Comparison of ENCODE assay signal across 27 mouse cellular contexts in the genomic region with DNA sequence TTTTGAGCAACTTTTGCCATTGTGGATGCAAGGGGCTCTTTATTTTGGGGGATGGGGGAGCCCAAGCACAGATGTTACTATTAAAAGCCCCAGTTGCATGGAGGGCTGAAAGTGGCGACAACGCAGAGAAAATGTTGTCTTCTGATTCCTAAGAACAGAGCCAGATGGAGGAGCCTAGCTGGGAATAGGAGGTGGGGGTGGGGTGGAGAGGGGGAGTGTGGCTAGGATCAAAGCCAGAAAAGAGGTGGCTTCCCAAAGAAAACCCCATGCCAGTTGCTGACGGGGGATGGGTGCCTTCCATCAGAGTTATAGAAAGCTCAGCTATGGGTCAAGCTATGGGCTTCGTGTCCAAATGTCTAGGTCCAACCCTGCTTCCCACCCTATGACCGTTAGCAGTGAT.
DNase-seq lines count a peak whose midpoint lies in the region; ATAC-seq and TF ChIP-seq lines count a peak whose summit lies in the region.
"Had no signal": no experiment of that assay in that cellular context is flagged by ENCODE, and none has a peak within 500 bp of the region (broad histone marks: within the 10 kb centered on the region; RNA-seq: fewer than 3 reads in every experiment).

No protein-coding gene starts in this region.

- H3K9ac ChIP-seq in forebrain, embryonic 15.5 days (replicated peaks) = no peak overlapping the region
- no peak overlapping the region for H3K9ac ChIP-seq in forebrain, postnatal 0 days
- H3K9ac ChIP-seq in intestine, embryonic 14.5 days (ENCODE audit: low read length) = no peak overlapping the region
- H3K9ac ChIP-seq in intestine, postnatal 0 days (ENCODE audit: low read depth, low read length) = no peak overlapping the region
- H3K9ac ChIP-seq: embryonic facial prominence, embryonic 12.5 days; embryonic facial prominence, embryonic 15.5 days; heart, embryonic 12.5 days; heart, embryonic 15.5 days; hindbrain, embryonic 14.5 days; kidney, embryonic 15.5 days had no signal

- no peak overlapping the region for H3K4me2 ChIP-seq in forebrain, embryonic 15.5 days (replicated peaks)
- no peak overlapping the region for H3K4me2 ChIP-seq in forebrain, postnatal 0 days (ENCODE audit: low read depth)
- H3K4me2 ChIP-seq in intestine, embryonic 14.5 days (ENCODE audit: low read length) = no peak overlapping the region
- H3K4me2 ChIP-seq in intestine, postnatal 0 days (replicated peaks; ENCODE audit: low read depth) = no peak overlapping the region
- H3K4me2 ChIP-seq: embryonic facial prominence, embryonic 12.5 days; embryonic facial prominence, embryonic 15.5 days; heart, embryonic 12.5 days; heart, embryonic 15.5 days; hindbrain, embryonic 14.5 days; kidney, embryonic 15.5 days had no signal

- peak overlapping the region; percentile 7; the same call in 1 of the 2 replicates for H3K27ac ChIP-seq in forebrain, embryonic 15.5 days (replicated peaks)
- no peak overlapping the region for H3K27ac ChIP-seq in forebrain, postnatal 0 days (ENCODE audit: low read depth, low read length)
- no peak overlapping the region for H3K27ac ChIP-seq in intestine, embryonic 14.5 days (ENCODE audit: low read depth)
- no peak overlapping the region for H3K27ac ChIP-seq in intestine, postnatal 0 days (ENCODE audit: low read depth, low read length)
- H3K27ac ChIP-seq: embryonic facial prominence, embryonic 12.5 days; embryonic facial prominence, embryonic 15.5 days; heart, embryonic 15.5 days; hindbrain, embryonic 10.5 days; hindbrain, embryonic 14.5 days; hindbrain, postnatal 0 days; kidney, embryonic 15.5 days had no signal

- no peaks in the 10 kb centered on the region for H3K9me3 ChIP-seq in forebrain, embryonic 15.5 days
- H3K9me3 ChIP-seq in forebrain, postnatal 0 days (ENCODE audit: low read length) = no peaks in the 10 kb centered on the region
- no peaks in the 10 kb centered on the region for H3K9me3 ChIP-seq in intestine, embryonic 14.5 days (ENCODE audit: control insufficient read depth, low read length)
- H3K9me3 ChIP-seq in intestine, postnatal 0 days (ENCODE audit: control insufficient read depth) = no peaks in the 10 kb centered on the region
- H3K9me3 ChIP-seq: embryonic facial prominence, embryonic 12.5 days; embryonic facial prominence, embryonic 15.5 days; heart, embryonic 12.5 days; heart, embryonic 15.5 days; hindbrain, embryonic 10.5 days; kidney, embryonic 15.5 days had no signal

- no peaks in the 10 kb centered on the region for H3K27me3 ChIP-seq in forebrain, embryonic 15.5 days
- no peaks in the 10 kb centered on the region for H3K27me3 ChIP-seq in forebrain, postnatal 0 days (ENCODE audit: insufficient read depth, low read length)
- H3K27me3 ChIP-seq in intestine, embryonic 14.5 days (replicated peaks; ENCODE audit: control insufficient read depth, insufficient read depth, low read length) = no peaks in the 10 kb centered on the region
- H3K27me3 ChIP-seq in intestine, postnatal 0 days (replicated peaks; ENCODE audit: control insufficient read depth, insufficient read depth, low read length) = no peaks in the 10 kb centered on the region
- H3K27me3 ChIP-seq: embryonic facial prominence, embryonic 12.5 days; embryonic facial prominence, embryonic 15.5 days; kidney, embryonic 15.5 days; Patski had no signal

- DNase-seq in cerebellum, postnatal 10 days = peak; percentile 34 to 36
- no peak for DNase-seq in forebrain, postnatal 0 days
- DNase-seq in intestine, embryonic 14.5 days (ENCODE audit: low spot score) = peak; percentile 23
- DNase-seq: adrenal gland, postnatal 10 days; adrenal gland, postnatal 36 days; cerebellum, adult 18-20 months; cerebellum, adult 9-10 months; cerebellum, postnatal 25 days; gastrocnemius, postnatal 25 days; heart, adult 18-20 months; heart, postnatal 10 days; heart, postnatal 36 days; kidney, adult 11 months; kidney, adult 8-10 months had no signal

- no peaks in the 10 kb centered on the region for H3K36me3 ChIP-seq in forebrain, embryonic 15.5 days
- no peaks in the 10 kb centered on the region for H3K36me3 ChIP-seq in forebrain, postnatal 0 days (ENCODE audit: insufficient read depth)
- H3K36me3 ChIP-seq in intestine, embryonic 14.5 days (ENCODE audit: control insufficient read depth, insufficient read depth, low read length) = no peaks in the 10 kb centered on the region
- no peaks in the 10 kb centered on the region for H3K36me3 ChIP-seq in intestine, postnatal 0 days (ENCODE audit: control insufficient read depth, insufficient read depth)
- H3K36me3 ChIP-seq: embryonic facial prominence, embryonic 12.5 days; embryonic facial prominence, embryonic 15.5 days; heart, embryonic 12.5 days; heart, embryonic 15.5 days; hindbrain, embryonic 10.5 days; kidney, embryonic 15.5 days had no signal

- ATAC-seq in cerebellum, adult (ENCODE audit: insufficient number of reproducible peaks, low FRiP score, low TSS enrichment) = no peak
- ATAC-seq in forebrain, embryonic 15.5 days (replicated peaks) = no peak
- ATAC-seq in forebrain, postnatal 0 days = no peak
- ATAC-seq in intestine, embryonic 14.5 days (replicated peaks; ENCODE audit: low FRiP score, low TSS enrichment, low read depth) = no peak
- ATAC-seq in intestine, postnatal 0 days = no peak
- ATAC-seq: hindbrain, postnatal 0 days; inflammation-experienced regulatory T-cells, adult 6 months; Patski had no signal

- peaks cover 18% of the 10 kb centered on the region for H3K4me1 ChIP-seq in forebrain, embryonic 15.5 days
- peaks cover 9% of the 10 kb centered on the region for H3K4me1 ChIP-seq in forebrain, postnatal 0 days (ENCODE audit: insufficient read depth)
- H3K4me1 ChIP-seq in intestine, embryonic 14.5 days (replicated peaks; ENCODE audit: control insufficient read depth, insufficient read depth, low read length) = peaks cover 4% of the 10 kb centered on the region; the same call in 1 of the 2 replicates
- no peaks in the 10 kb centered on the region for H3K4me1 ChIP-seq in intestine, postnatal 0 days (replicated peaks; ENCODE audit: control insufficient read depth, insufficient read depth, low read length)

- 56% methylated on average over 5 of the region's 5 CpGs for WGBS in forebrain, embryonic 15.5 days
- WGBS in forebrain, postnatal 0 days = 55% methylated on average over 5 of the region's 5 CpGs
- WGBS in intestine, embryonic 14.5 days = 57% methylated on average over 5 of the region's 5 CpGs
- WGBS in intestine, postnatal 0 days = 68% methylated on average over 5 of the region's 5 CpGs

- no peak for TF ChIP-seq CTCF in forebrain, postnatal 0 days (IDR thresholded peaks at IDR 0.05; ENCODE audit: low read depth)
- TF ChIP-seq CTCF in intestine, postnatal 0 days (IDR thresholded peaks at IDR 0.05; ENCODE audit: low read depth) = no peak

- H3K4me3 ChIP-seq in forebrain, embryonic 15.5 days = no peak overlapping the region
- no peak overlapping the region for H3K4me3 ChIP-seq in forebrain, postnatal 0 days (ENCODE audit: low read depth, low read length)
- H3K4me3 ChIP-seq in intestine, embryonic 14.5 days (ENCODE audit: low read depth, low read length) = no peak overlapping the region
- H3K4me3 ChIP-seq in intestine, postnatal 0 days (ENCODE audit: low read depth, low read length) = no peak overlapping the region
- H3K4me3 ChIP-seq: embryonic facial prominence, embryonic 12.5 days; embryonic facial prominence, embryonic 15.5 days; heart, embryonic 12.5 days; heart, embryonic 15.5 days; hindbrain, embryonic 10.5 days; kidney, embryonic 15.5 days had no signal
